In genomic region chr2:71461589-71461988, GRCm38 (mm10) we compare ENCODE assay signal across 16 mouse cellular contexts. TPM values are rescaled to one million over a fixed set of nuclear protein-coding genes. Genes with fewer than 3 reads are reported as not detected.
DNase-seq lines count a peak whose midpoint lies in the region; ATAC-seq lines count a peak whose summit lies in the region.
"Had no signal": no experiment of that assay in that cellular context is flagged by ENCODE, and none has a peak within 500 bp of the region (broad histone marks: within the 10 kb centered on the region; RNA-seq: fewer than 3 reads in every experiment).

No protein-coding gene starts in this region.

- H3K4me3 ChIP-seq in heart, embryonic 12.5 days, result no peak overlapping the region
- H3K4me3 ChIP-seq in intestine, embryonic 16.5 days (ENCODE audit: low read length), result no peak overlapping the region
- H3K4me3 ChIP-seq: embryonic facial prominence, embryonic 15.5 days; gastrocnemius, adult 2 months had no signal

- no peaks in the 10 kb centered on the region for H3K9me3 ChIP-seq in heart, embryonic 12.5 days (replicated peaks)
- H3K9me3 ChIP-seq in intestine, embryonic 16.5 days (ENCODE audit: control insufficient read depth, low read length), result no peaks in the 10 kb centered on the region
- H3K9me3 ChIP-seq: embryonic facial prominence, embryonic 15.5 days had no signal

- peak; percentile 89 for ATAC-seq in heart, embryonic 12.5 days (ENCODE audit: insufficient number of reproducible peaks, low FRiP score)
- ATAC-seq in intestine, embryonic 16.5 days, result peak; percentile 81
- ATAC-seq in megakaryocyte-erythroid progenitor cell, adult 5-6 weeks (replicated peaks; ENCODE audit: low FRiP score, low TSS enrichment, poor library complexity, severe bottlenecking), result peak; percentile 92
- ATAC-seq: forebrain, embryonic 16.5 days; hindbrain, embryonic 16.5 days had no signal

- no peak overlapping the region for H3K4me2 ChIP-seq in heart, embryonic 12.5 days
- no peak overlapping the region for H3K4me2 ChIP-seq in intestine, embryonic 16.5 days (ENCODE audit: low read depth, low read length)
- H3K4me2 ChIP-seq: embryonic facial prominence, embryonic 15.5 days had no signal

- no peak overlapping the region for H3K27ac ChIP-seq in heart, embryonic 12.5 days (ENCODE audit: poor library complexity, severe bottlenecking)
- H3K27ac ChIP-seq in intestine, embryonic 16.5 days (ENCODE audit: low read length), result no peak overlapping the region
- H3K27ac ChIP-seq: embryonic facial prominence, embryonic 15.5 days; gastrocnemius, adult 2 months had no signal

- no peaks in the 10 kb centered on the region for H3K36me3 ChIP-seq in heart, embryonic 12.5 days
- no peaks in the 10 kb centered on the region for H3K36me3 ChIP-seq in intestine, embryonic 16.5 days (ENCODE audit: control insufficient read depth, insufficient read depth, low read length)
- H3K36me3 ChIP-seq: embryonic facial prominence, embryonic 15.5 days had no signal

- H3K4me1 ChIP-seq in heart, embryonic 12.5 days (replicated peaks), result peaks cover 10% of the 10 kb centered on the region; the same call in 1 of the 2 replicates
- H3K4me1 ChIP-seq in intestine, embryonic 16.5 days (ENCODE audit: control insufficient read depth, insufficient read depth, low read length), result no peaks in the 10 kb centered on the region
- H3K4me1 ChIP-seq: embryonic facial prominence, embryonic 15.5 days had no signal

- no peak overlapping the region for H3K9ac ChIP-seq in heart, embryonic 12.5 days
- no peak overlapping the region for H3K9ac ChIP-seq in intestine, embryonic 16.5 days (ENCODE audit: low read depth, low read length)
- H3K9ac ChIP-seq: embryonic facial prominence, embryonic 15.5 days had no signal

- DNase-seq in heart, postnatal 25 days (ENCODE audit: low spot score), result no peak
- peak; percentile 92 for DNase-seq in MEL-GATA-1-ER (ENCODE audit: extremely low read depth, low read depth)
- no peak for DNase-seq in gastrocnemius, adult 8-10 months (ENCODE audit: low spot score in 2 of 2)
- no peak for DNase-seq in layer of hippocampus, postnatal 14 days (ENCODE audit: low spot score in 2 of 2)
- no peak for DNase-seq in adrenal gland, postnatal 10 days
- DNase-seq: adrenal gland, postnatal 36 days; cerebellum, adult 11-12 months; gastrocnemius, adult 2 months; lung, adult 2 months; thymus, postnatal 14 days had no signal

- 21% methylated on average over 6 of the region's 7 CpGs for WGBS in heart, embryonic 12.5 days
- 74% methylated on average over 7 of the region's 7 CpGs for WGBS in intestine, embryonic 16.5 days

- H3K27me3 ChIP-seq in heart, embryonic 12.5 days (replicated peaks), result no peaks in the 10 kb centered on the region
- no peaks in the 10 kb centered on the region for H3K27me3 ChIP-seq in intestine, embryonic 16.5 days (replicated peaks; ENCODE audit: control insufficient read depth, insufficient read depth, low read length)
- H3K27me3 ChIP-seq: embryonic facial prominence, embryonic 15.5 days had no signal

- intact Hi-C loops in heart, postnatal 25 days (cut with DNase I), result no loop called here

RNA-seq across cellular contexts. Expression of gene Metap1d, which starts 8.5 kb away (rescaled TPM):
- polyA plus RNA-seq in heart, embryonic 12.5 days (2016; fragmentation: Nextera tagmentation; extraction: Ambion mirVana), result 35.6 and 35.8 TPM in 2 replicates
- 10 to 100 TPM; 45.8 to 47.9 TPM for total RNA-seq in heart, postnatal 25 days (2021)
- 32.6 and 34.9 TPM in 2 replicates for polyA plus RNA-seq in intestine, embryonic 16.5 days (2015; fragmentation: Nextera tagmentation; extraction: Ambion mirVana)
- total RNA-seq in megakaryocyte-erythroid progenitor cell, adult 5-6 weeks (2014; fragmentation: Nextera tagmentation), result 62.5 and 96.1 TPM in 2 replicates
- 18.1 and 47.5 TPM in 2 replicates for total RNA-seq in megakaryocyte-erythroid progenitor cell, adult 5-6 weeks (2017)
- 10 to 100 TPM; 26.5 to 30.6 (median 28.9) TPM for total RNA-seq in gastrocnemius, adult 8-10 months (2022)
- total RNA-seq in layer of hippocampus, postnatal 14 days (2021), result 10 to 100 TPM; 23.3 to 25.0 TPM
- 10 to 100 TPM; 32.7 to 46.6 TPM for total RNA-seq in adrenal gland, postnatal 10 days (2021)
